Mouse (Mus musculus): Measurements from ENCODE around the gene Nfam1. TPM values are rescaled to one million over a fixed set of nuclear protein-coding genes. Genes with fewer than 3 reads are reported as not detected.

Gene Nfam1
- 6.3 and 6.5 TPM in 2 replicates for polyA plus RNA-seq (2015; fragmentation: Nextera tagmentation; extraction: Ambion mirVana)

- WGBS: 23% methylated on average over 17 of the region's 17 CpGs
- no peaks in the 10 kb centered on the region for H3K27me3 ChIP-seq (replicated peaks; ENCODE audit: insufficient read depth, low read length)
- H3K9me3 ChIP-seq (ENCODE audit: low read length): no peaks in the 10 kb centered on the region
- no peak within 1 kb of the TSS for H3K4me2 ChIP-seq (replicated peaks; ENCODE audit: low read depth, low read length)
- H3K27ac ChIP-seq (ENCODE audit: low read length): no peak within 1 kb of the TSS
- no peak within 1 kb of the TSS for H3K9ac ChIP-seq (replicated peaks; ENCODE audit: low read depth)
- peak; percentile 11; the same call in 1 of the 2 replicates for ATAC-seq
- peak within 1 kb of the TSS; percentile 8; the same call in 1 of the 2 replicates for H3K4me3 ChIP-seq (ENCODE audit: low read depth, low read length)
- H3K4me1 ChIP-seq (ENCODE audit: insufficient read depth, low read depth, low read length): peaks cover 3% of the 10 kb centered on the region; the same call in 1 of the 2 replicates
- H3K36me3 ChIP-seq (ENCODE audit: insufficient read depth, low read length): no peaks in the 10 kb centered on the region
- peak; percentile 73 for DNase-seq (ENCODE audit: low spot score)
- TF ChIP-seq EP300 (IDR thresholded peaks at IDR 0.05) (no peak), CTCF (IDR thresholded peaks at IDR 0.05) (0 out of 2 replicates have a peak, but pooled peaks have one; percentile 12)
These were observed at the start of gene Nfam1 for GRCm38 (mm10) chr15:83032981-83033541. TSS of gene Nfam1 (minus strand) at chr15:83033306.

GRCm38 (mm10) chr15:83075607-83076525 lies 42.8 kb upstream of the Nfam1 start:
- Histone ChIP-seq H3K4me3 (ENCODE audit: low read depth, low read length) (no peak overlapping the region), H3K4me1 (ENCODE audit: insufficient read depth, low read depth, low read length) (no peaks in the 10 kb centered on the region), H3K27me3 (replicated peaks; ENCODE audit: insufficient read depth, low read length) (no peaks in the 10 kb centered on the region), H3K27ac (ENCODE audit: low read length) (no peak overlapping the region), H3K9ac (replicated peaks; ENCODE audit: low read depth) (no peak overlapping the region), H3K36me3 (ENCODE audit: insufficient read depth, low read length) (no peaks in the 10 kb centered on the region), H3K9me3 (ENCODE audit: low read length) (no peaks in the 10 kb centered on the region), H3K4me2 (replicated peaks; ENCODE audit: low read depth, low read length) (peak overlapping the region; percentile 44)
- WGBS: 22% methylated on average over 27 of the region's 27 CpGs
- no peak for TF ChIP-seq CTCF (IDR thresholded peaks at IDR 0.05)
- TF ChIP-seq EP300 (IDR thresholded peaks at IDR 0.05): no peak
- peak; percentile 24 for DNase-seq (ENCODE audit: low spot score)
- no peak for ATAC-seq

GRCm38 (mm10) chr15:83074179-83074578 lies 41.1 kb upstream of the Nfam1 start:
- Histone ChIP-seq H3K4me2 (replicated peaks; ENCODE audit: low read depth, low read length) (no peak overlapping the region), H3K9me3 (ENCODE audit: low read length) (no peaks in the 10 kb centered on the region), H3K36me3 (ENCODE audit: insufficient read depth, low read length) (no peaks in the 10 kb centered on the region), H3K4me3 (ENCODE audit: low read depth, low read length) (no peak overlapping the region), H3K9ac (replicated peaks; ENCODE audit: low read depth) (no peak overlapping the region), H3K27me3 (replicated peaks; ENCODE audit: insufficient read depth, low read length) (no peaks in the 10 kb centered on the region), H3K27ac (ENCODE audit: low read length) (no peak overlapping the region), H3K4me1 (ENCODE audit: insufficient read depth, low read depth, low read length) (no peaks in the 10 kb centered on the region)
- TF ChIP-seq CTCF (IDR thresholded peaks at IDR 0.05) (no peak), EP300 (IDR thresholded peaks at IDR 0.05) (no peak)
- peak; percentile 29 for DNase-seq (ENCODE audit: low spot score)
- 58% methylated on average over 4 of the region's 4 CpGs for WGBS
- no peak for ATAC-seq

- no peak overlapping the region for H3K4me3 ChIP-seq (ENCODE audit: low read depth, low read length)
- TF ChIP-seq EP300 (IDR thresholded peaks at IDR 0.05) (no peak), CTCF (IDR thresholded peaks at IDR 0.05) (peak; percentile 34; the same call in 1 of the 2 replicates)
- DNase-seq (ENCODE audit: low spot score): no peak
- H3K9ac ChIP-seq (replicated peaks; ENCODE audit: low read depth): no peak overlapping the region
- no peak for ATAC-seq
- H3K9me3 ChIP-seq (ENCODE audit: low read length): no peaks in the 10 kb centered on the region
- 88% methylated on average over 5 of the region's 5 CpGs for WGBS
- H3K36me3 ChIP-seq (ENCODE audit: insufficient read depth, low read length): no peaks in the 10 kb centered on the region
- H3K27me3 ChIP-seq (replicated peaks; ENCODE audit: insufficient read depth, low read length): no peaks in the 10 kb centered on the region
- H3K27ac ChIP-seq (ENCODE audit: low read length): no peak overlapping the region
- H3K4me1 ChIP-seq (ENCODE audit: insufficient read depth, low read depth, low read length): no peaks in the 10 kb centered on the region
- no peak overlapping the region for H3K4me2 ChIP-seq (replicated peaks; ENCODE audit: low read depth, low read length)
These were observed 38.6 kb upstream of the Nfam1 start for GRCm38 (mm10) chr15:83071752-83072151.

GRCm38 (mm10) chr15:83070942-83071341 lies 37.8 kb upstream of the Nfam1 start:
- ATAC-seq (peak; percentile 92), DNase-seq (ENCODE audit: low spot score) (peak; percentile 86)
- H3K4me2 ChIP-seq (replicated peaks; ENCODE audit: low read depth, low read length): no peak overlapping the region

GRCm38 (mm10) chr15:83068270-83068669 lies 35.2 kb upstream of the Nfam1 start:
- Histone ChIP-seq H3K36me3 (ENCODE audit: insufficient read depth, low read length) (no peaks in the 10 kb centered on the region), H3K27me3 (replicated peaks; ENCODE audit: insufficient read depth, low read length) (no peaks in the 10 kb centered on the region), H3K27ac (ENCODE audit: low read length) (no peak overlapping the region), H3K4me2 (replicated peaks; ENCODE audit: low read depth, low read length) (no peak overlapping the region), H3K9me3 (ENCODE audit: low read length) (no peaks in the 10 kb centered on the region), H3K9ac (replicated peaks; ENCODE audit: low read depth) (no peak overlapping the region), H3K4me3 (ENCODE audit: low read depth, low read length) (no peak overlapping the region), H3K4me1 (ENCODE audit: insufficient read depth, low read depth, low read length) (no peaks in the 10 kb centered on the region)
- ATAC-seq: no peak
- 85% methylated on average over 5 of the region's 5 CpGs for WGBS
- TF ChIP-seq EP300 (IDR thresholded peaks at IDR 0.05) (no peak), CTCF (IDR thresholded peaks at IDR 0.05) (no peak)
- DNase-seq (ENCODE audit: low spot score): no peak

More at GRCm38 (mm10) chr15:83070942-83071341, 37.8 kb upstream of the Nfam1 start:
- Histone ChIP-seq H3K9me3 (ENCODE audit: low read length) (no peaks in the 10 kb centered on the region), H3K27me3 (replicated peaks; ENCODE audit: insufficient read depth, low read length) (no peaks in the 10 kb centered on the region), H3K4me3 (ENCODE audit: low read depth, low read length) (no peak overlapping the region), H3K4me1 (ENCODE audit: insufficient read depth, low read depth, low read length) (no peaks in the 10 kb centered on the region), H3K36me3 (ENCODE audit: insufficient read depth, low read length) (no peaks in the 10 kb centered on the region), H3K27ac (ENCODE audit: low read length) (no peak overlapping the region), H3K9ac (replicated peaks; ENCODE audit: low read depth) (no peak overlapping the region)
- WGBS: 22% methylated on average over 3 of the region's 3 CpGs
- TF ChIP-seq CTCF (IDR thresholded peaks at IDR 0.05) (no peak), EP300 (IDR thresholded peaks at IDR 0.05) (no peak)

All from lung, postnatal 0 days (tissue).